Mouse (Mus musculus) WW6 (cell line): ENCODE measurements at regions not wholly inside any gene's neighbourhood (a gene's known extent, or its start where the extent isn't known, plus 50 kb on each side); places are given as distances from the start of the nearest gene placed in this dataset.
"Not testable (repeated sequence)": the region's sequence is repeated elsewhere in the genome, so short reads cannot be mapped to it uniquely, and the experiment has no call there.

Experiments
- DNase-seq: peaks from one replicate; pipeline ENCODE4 v3.0.0-alpha.2; 2013; ENCODE audit warnings: low read depth, low spot score

DNA sequence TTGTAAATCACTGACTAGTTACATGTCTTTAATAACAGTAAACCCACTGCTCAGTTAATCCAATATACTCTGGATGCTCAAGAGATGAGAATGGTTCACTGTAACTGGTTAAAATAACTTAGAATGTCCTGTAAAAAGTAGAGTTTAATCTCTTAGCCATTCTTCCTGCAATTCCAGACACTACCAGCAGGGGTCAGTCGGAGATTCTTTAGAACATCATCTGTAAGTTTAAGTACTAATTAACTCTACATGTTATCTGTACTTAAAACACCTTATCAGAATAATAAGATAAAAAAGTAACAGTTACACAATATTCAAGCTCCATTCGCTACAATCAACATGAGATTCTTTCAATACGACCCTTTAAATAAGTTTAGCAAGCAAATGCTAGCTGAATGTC, 58.7 kb upstream of the Olig3 start:
- DNase-seq = no peak

GRCm38 (mm10) chr10:19295388-19296013, 60.8 kb upstream of the Olig3 start:
- no peak for DNase-seq

DNA sequence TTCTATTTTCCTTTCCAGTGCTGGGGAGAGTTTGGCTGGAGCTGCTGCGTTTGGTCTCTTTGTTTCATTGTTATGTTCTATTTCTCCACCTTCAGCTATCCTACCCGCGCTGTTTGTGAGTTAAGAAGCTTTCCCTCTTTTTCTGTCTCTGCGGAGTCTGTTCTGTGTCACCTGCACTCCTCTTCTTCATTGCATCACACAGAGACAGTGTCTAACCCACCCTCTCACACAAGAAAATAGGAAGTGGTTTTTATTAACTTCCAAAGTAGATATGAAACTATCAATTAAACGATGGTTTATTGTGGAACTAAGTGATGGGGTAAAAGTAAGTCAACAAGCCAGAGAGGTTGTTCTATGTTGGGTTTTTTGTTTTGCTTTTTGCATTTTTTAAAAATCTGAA, 64.9 kb upstream of the Olig3 start:
- DNase-seq = no peak

GRCm38 (mm10) chr10:19291039-19291438, 65.3 kb upstream of the Olig3 start:
- not testable (repeated sequence) for DNase-seq

- no peak for DNase-seq
Observed at GRCm38 (mm10) chr10:19282166-19282565, 74.2 kb upstream of the Olig3 start.

DNA sequence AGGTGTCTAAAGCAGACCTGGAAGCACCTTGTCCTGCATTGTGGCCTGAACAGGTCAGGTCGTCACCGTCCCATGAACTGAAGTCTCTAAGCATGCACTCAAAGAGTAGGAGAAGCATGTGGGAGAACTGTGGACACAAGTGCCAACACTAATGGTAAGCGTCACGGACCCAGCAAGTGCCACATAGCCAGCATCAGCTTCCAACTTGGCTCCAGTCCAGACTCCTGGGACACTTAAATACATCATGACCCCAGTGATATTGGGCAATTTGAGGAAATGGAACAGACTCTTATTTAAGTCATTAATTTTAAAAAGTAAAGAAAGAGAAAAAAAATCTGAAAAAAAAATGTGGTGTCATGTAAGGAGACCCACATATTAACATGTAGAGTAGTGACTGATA, 75.3 kb upstream of the Olig3 start:
- DNase-seq = no peak

GRCm38 (mm10) chr10:19278189-19278842, 78.0 kb upstream of the Olig3 start:
- no peak for DNase-seq

DNA sequence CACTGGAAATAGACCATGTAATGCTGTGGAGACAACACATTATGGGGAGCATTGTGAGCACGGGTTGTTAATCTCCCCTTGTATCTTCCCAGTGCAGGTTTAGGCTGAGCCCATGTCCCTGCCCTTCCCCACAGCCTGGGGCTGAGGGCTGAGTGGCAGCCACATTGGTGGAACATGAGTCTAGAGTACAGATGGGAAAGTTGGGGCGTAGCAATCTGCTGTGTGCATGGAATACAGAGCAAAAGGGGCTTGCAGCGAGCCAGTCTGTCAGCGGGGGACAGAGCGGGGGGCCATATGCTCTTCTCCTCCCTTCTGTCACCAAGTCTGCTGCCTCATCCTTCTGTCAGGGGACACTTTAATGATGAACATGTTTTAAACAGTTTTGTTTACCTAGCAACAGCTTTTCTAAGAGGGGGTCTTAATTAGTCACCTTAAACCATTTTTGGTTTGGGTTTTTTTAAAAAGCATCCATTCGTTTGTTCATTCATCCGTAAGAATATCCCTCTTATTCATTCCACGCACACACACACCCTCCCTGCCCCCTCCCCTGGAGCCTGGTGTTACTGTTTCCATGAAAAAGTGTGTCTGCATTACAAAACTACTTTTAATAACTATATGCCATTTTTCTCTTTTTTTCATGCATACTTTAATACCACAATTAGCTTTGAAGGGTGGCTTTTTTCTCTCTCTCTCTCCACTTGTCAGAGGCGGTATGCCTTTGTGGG, 79.1 kb upstream of the Olig3 start:
- DNase-seq = no peak

DNA sequence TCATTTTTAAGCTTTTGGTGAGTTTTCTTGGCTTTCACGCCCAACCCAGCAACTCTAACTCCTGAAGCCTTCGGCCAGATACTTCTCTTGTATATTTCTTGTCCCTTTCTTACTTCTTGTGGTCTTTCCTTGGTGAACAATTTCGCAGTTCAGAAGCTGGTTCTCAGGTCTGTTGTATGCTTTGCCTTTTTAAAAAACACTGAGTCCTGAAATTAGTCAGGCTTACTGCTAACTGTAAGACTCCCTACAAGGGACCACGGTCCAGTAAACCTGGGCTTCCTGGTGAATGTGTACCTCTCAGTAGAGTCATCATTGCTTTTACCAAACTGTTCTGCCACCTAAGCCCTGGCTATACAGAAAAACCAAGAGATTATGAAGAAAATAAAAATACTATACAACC, 81.3 kb upstream of the Olig3 start:
- DNase-seq = no peak

GRCm38 (mm10) chr10:19269418-19269817, 86.9 kb upstream of the Olig3 start:
- DNase-seq = no peak

DNA sequence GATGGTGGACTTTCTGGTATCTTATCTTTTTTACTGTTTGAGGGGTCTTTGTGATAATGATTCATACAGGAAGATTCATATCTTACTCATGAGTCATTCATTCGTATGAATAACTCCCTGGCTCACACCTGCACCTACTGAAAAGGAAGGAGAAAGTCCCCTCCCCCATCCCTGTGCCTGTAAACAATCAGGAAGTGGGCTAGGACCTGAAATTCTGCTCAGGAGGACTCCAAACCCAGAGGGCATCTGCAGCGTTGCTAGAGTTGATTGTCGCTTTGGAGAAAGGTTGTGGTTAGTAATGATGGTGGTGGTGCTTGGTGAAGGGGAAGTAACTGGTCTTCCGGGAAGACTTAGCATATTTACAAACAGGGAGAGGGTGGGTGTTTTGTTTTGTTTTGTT, 88.3 kb upstream of the Olig3 start:
- DNase-seq = no peak

DNA sequence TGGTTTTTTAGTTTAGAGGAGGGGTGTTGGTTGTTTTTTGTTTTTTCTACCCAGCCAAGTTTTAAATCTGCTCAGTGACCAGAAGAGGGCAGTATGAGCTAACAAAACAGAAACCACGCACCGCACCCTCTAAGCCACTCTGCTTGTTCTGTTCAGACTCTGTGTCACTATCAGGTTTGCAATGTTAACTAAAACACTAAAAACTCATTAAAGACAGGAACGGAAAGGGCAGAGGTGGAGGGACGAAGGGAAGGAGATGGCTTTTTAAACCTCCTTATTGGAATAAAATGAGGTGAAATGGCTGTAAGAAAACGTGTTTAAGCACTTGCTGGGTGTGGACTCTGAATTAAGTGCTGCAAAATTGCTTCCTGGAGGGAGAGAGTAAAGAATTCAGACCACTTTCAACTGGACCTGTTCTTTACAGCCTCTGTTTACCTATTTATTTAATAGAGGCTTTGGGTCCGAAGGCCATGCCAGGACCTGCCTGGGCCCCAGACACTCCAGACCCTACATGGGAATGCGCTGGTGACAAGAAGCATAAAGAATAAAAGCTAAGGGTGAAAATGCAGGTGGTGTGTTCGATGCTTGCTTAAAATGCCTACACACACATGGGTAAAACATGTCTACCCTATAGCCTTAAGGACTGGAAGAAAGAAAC, 116.1 kb upstream of the Olig3 start:
- DNase-seq = peak; percentile 40

DNA sequence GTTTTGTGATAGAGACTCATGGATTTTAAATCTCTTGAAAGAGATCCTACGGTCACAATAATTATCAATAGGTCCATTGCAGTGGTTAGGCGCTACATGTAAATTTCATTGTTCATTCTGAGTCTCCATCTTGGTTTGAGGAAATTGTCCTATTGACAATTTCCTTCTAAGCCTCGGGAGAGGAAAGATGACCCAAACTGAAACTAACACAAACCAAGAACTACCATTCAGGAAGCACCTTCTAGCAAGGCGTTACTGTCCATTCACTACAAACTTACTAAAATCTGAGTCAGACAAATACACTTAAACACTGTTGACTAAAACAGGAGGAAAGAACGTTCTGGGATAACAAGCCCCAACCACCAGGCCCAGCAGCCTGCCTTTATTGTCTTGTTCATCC, 140.1 kb upstream of the Olig3 start:
- no peak for DNase-seq

- no peak for DNase-seq
Observed at GRCm38 (mm10) chr10:19209751-19210150, 146.6 kb upstream of the Olig3 start.

- peak; percentile 83 for DNase-seq
Observed at GRCm38 (mm10) chr10:19208101-19208722, 148.1 kb upstream of the Olig3 start.

- no peak for DNase-seq
Observed at GRCm38 (mm10) chr10:19207505-19207904, 148.8 kb upstream of the Olig3 start.

- DNase-seq = no peak
Observed at GRCm38 (mm10) chr10:19200311-19200710, 156.0 kb upstream of the Olig3 start.

DNA sequence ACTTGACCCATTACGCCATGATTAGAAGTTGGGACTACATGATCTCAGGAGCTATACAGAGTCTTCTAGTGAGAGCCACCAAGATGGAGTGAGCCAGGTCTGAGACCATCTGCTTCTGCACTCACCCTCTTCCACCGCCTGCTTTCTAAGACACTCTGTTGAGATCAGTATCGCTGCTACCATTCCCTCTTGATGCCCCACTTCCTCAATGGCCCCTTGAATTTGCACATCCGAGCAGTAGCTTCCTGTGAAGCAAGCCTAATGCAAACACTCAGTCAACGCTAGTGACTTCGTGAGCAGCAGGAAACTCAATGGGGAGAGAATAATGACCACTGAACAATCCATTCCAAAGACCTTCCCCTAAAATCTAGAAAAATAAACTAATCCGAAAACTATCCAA, 160.7 kb upstream of the Olig3 start:
- no peak for DNase-seq

DNA sequence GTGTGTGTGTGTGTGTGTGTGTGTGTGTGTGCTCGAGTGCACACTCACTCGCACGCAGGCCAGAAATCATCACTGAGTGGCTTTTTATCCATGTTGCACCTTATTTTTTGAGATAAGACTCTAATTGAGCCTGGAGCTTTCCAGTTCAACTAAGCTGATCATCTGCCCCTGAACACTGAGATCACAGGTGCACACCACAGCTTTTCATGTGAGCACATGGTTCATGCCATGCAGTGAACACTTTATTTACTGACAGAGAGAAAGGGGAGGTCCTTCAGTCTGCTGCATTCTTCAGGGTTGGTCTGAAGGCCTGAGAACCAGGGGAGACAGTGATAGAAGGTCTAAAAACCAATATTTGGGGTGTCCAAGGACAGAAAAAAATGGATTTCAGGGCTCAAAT, 161.7 kb upstream of the Olig3 start:
- no peak for DNase-seq

- DNase-seq = no peak
Observed at GRCm38 (mm10) chr10:19192971-19193758, 163.2 kb upstream of the Olig3 start.

DNA sequence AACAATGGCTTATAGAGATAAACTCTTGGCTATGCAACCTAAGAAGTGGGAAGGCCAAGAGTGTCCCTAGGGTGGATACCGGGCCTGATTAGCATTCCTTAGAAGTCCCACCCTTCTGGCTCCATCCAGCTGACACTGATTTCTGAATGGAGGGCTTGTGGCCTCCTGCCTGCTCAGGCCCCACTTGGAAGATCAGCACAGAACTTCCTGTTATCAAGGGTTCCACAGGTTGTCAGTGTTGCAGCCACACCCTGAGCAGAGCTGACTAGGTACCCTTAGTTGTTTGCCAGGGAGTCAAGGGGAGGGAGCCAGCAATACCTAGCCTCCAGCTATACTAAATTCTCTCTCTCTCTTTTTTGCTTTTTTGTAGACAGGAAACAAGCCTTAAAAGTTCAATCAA, 164.1 kb upstream of the Olig3 start:
- no peak for DNase-seq
